Mouse (Mus musculus) forebrain, postnatal 0 days (tissue): ENCODE measurements around the gene Aox2. TPM values are rescaled to one million over a fixed set of nuclear protein-coding genes. Genes with fewer than 3 reads are reported as not detected.

ENCODE experiments used
- ATAC-seq: fragments of 200-750 bp; cut with Nextera tagmentation; 2 replicates; pipeline ENCODE4 v1.8.0; 2017; ENCODE audit warnings: mild to moderate bottlenecking, moderate library complexity
- DNase-seq: peaks from one replicate; pipeline ENCODE4 v3.0.0-alpha.2; 2015
- H3K27ac ChIP-seq: fragments of 300-500 bp; sonication (generic); 2 replicates; pipeline ENCODE4 v1.5.1; 2014; ENCODE audit warnings: low read depth, mild to moderate bottlenecking, antibody characterized with exemption, low read length, moderate library complexity, mixed read lengths
- H3K27me3 ChIP-seq: fragments of 300-500 bp; sonication (generic); 2 replicates; pipeline ENCODE4 v1.6.1; 2014; ENCODE audit warnings: mild to moderate bottlenecking, low read length, mixed read lengths; ENCODE audit not compliant: insufficient read depth
- H3K36me3 ChIP-seq: fragments of 300-500 bp; sonication (generic); 2 replicates; pipeline ENCODE4 v1.6.1; 2014; ENCODE audit warnings: mild to moderate bottlenecking, moderate library complexity; ENCODE audit not compliant: insufficient read depth
- H3K4me1 ChIP-seq: fragments of 300-500 bp; sonication (generic); 2 replicates; pipeline ENCODE4 v1.6.1; 2014; ENCODE audit warnings: antibody characterized with exemption; ENCODE audit not compliant: insufficient read depth
- H3K4me2 ChIP-seq: fragments of 300-500 bp; sonication (generic); 2 replicates; pipeline ENCODE4 v1.6.1; 2014; ENCODE audit warnings: low read depth, mild to moderate bottlenecking, moderate library complexity
- H3K4me3 ChIP-seq: fragments of 300-500 bp; sonication (generic); 2 replicates; pipeline ENCODE4 v1.5.1; 2014; ENCODE audit warnings: low read depth, low read length, mixed read lengths
- H3K9ac ChIP-seq: fragments of 300-500 bp; sonication (generic); 2 replicates; pipeline ENCODE4 v1.6.1; 2014; ENCODE audit warnings: mild to moderate bottlenecking
- H3K9me3 ChIP-seq: fragments of 300-500 bp; sonication (generic); 2 replicates; pipeline ENCODE4 v1.6.1; 2016; ENCODE audit warnings: low read length
- CTCF ChIP-seq: sonication (generic); IDR thresholded peaks from 2 replicates; pipeline ENCODE4 v1.5.1; 2016; ENCODE audit warnings: antibody characterized with exemption, control low read depth, low read depth
- WGBS: fragments of 180-500 bp; shearing (Covaris S2); extraction: QIAGEN DNeasy Blood & Tissue Kit; methylation state at CpG from one replicate; pipeline ENCODE4 v1.1.7; 2014; 5-methylcytosine and 5-hydroxymethylcytosine counted together
- polyA plus RNA-seq: library from polyadenylated mRNA; unstranded; fragments of >200 nt; fragmentation: Nextera tagmentation; extraction: Ambion mirVana; gene quantifications from 2 replicates; pipeline ENCODE4 v1.2.1, GENCODE M21; 2015
- total RNA-seq: library from RNA; depleted of rRNA; stranded (reverse); fragments of >200 nt; gene quantifications from 2 replicates; pipeline ENCODE4 v1.2.3, GENCODE M21; 2014

Aox2 gene
- total and polyA plus RNA-seq, 2 experiments from 2014 or later = 0.05 TPM; not detected in 1

GRCm38 (mm10) chr1:58284505-58284904 lies 6.4 kb downstream of the Aox2 start:
- H3K4me2 ChIP-seq = no peak overlapping the region
- H3K27ac ChIP-seq = no peak overlapping the region
- ATAC-seq (no peak), DNase-seq (no peak)
- no peak overlapping the region for H3K4me3 ChIP-seq
- H3K4me1 ChIP-seq = no peaks in the 10 kb centered on the region
- no peaks in the 10 kb centered on the region for H3K27me3 ChIP-seq
- no peaks in the 10 kb centered on the region for H3K36me3 ChIP-seq
- WGBS = 49% methylated on average over 7 of the region's 7 CpGs
- H3K9ac ChIP-seq = no peak overlapping the region
- no peak for TF ChIP-seq CTCF
- H3K9me3 ChIP-seq = no peaks in the 10 kb centered on the region

GRCm38 (mm10) chr1:58288091-58288490 lies 10.0 kb downstream of the Aox2 start:
- Histone ChIP-seq H3K27ac (no peak overlapping the region), H3K4me2 (no peak overlapping the region), H3K27me3 (no peaks in the 10 kb centered on the region), H3K9me3 (no peaks in the 10 kb centered on the region), H3K9ac (no peak overlapping the region), H3K4me1 (peaks cover 6% of the 10 kb centered on the region; the same call in 1 of the 2 replicates), H3K4me3 (no peak overlapping the region), H3K36me3 (no peaks in the 10 kb centered on the region)
- no peak for ATAC-seq
- no peak for TF ChIP-seq CTCF
- DNase-seq = no peak
- 63% methylated on average over 3 of the region's 3 CpGs for WGBS

- no peak overlapping the region for H3K9ac ChIP-seq
- no peak for TF ChIP-seq CTCF
- H3K27ac ChIP-seq = no peak overlapping the region
- H3K36me3 ChIP-seq = no peaks in the 10 kb centered on the region
- DNase-seq = no peak
- H3K9me3 ChIP-seq = no peaks in the 10 kb centered on the region
- H3K4me1 ChIP-seq = peaks cover 6% of the 10 kb centered on the region; the same call in 1 of the 2 replicates
- 24% methylated on average over 16 of the region's 16 CpGs for WGBS
- no peak overlapping the region for H3K4me3 ChIP-seq
- no peak overlapping the region for H3K4me2 ChIP-seq
- no peak for ATAC-seq
- no peaks in the 10 kb centered on the region for H3K27me3 ChIP-seq
Observed at GRCm38 (mm10) chr1:58289863-58290469, 11.8 kb downstream of the Aox2 start.

- WGBS = 48% methylated on average over 13 of the region's 13 CpGs
- Histone ChIP-seq H3K9me3 (no peaks in the 10 kb centered on the region), H3K36me3 (no peaks in the 10 kb centered on the region), H3K27me3 (no peaks in the 10 kb centered on the region), H3K4me3 (no peak overlapping the region), H3K9ac (no peak overlapping the region), H3K27ac (no peak overlapping the region), H3K4me2 (no peak overlapping the region), H3K4me1 (peaks cover 6% of the 10 kb centered on the region; the same call in 1 of the 2 replicates)
- no peak for TF ChIP-seq CTCF
- peak; percentile 53; the same call in 1 of the 2 replicates for ATAC-seq
- peak; percentile 62 for DNase-seq
Observed at GRCm38 (mm10) chr1:58291394-58292300, 13.5 kb downstream of the Aox2 start.

- no peaks in the 10 kb centered on the region for H3K36me3 ChIP-seq
- 86% methylated on average over 5 of the region's 5 CpGs for WGBS
- no peak overlapping the region for H3K27ac ChIP-seq
- no peaks in the 10 kb centered on the region for H3K27me3 ChIP-seq
- ATAC-seq (no peak), DNase-seq (no peak)
- H3K4me3 ChIP-seq = no peak overlapping the region
- H3K9me3 ChIP-seq = no peaks in the 10 kb centered on the region
- H3K9ac ChIP-seq = no peak overlapping the region
- no peak overlapping the region for H3K4me2 ChIP-seq
- TF ChIP-seq CTCF = no peak
- peaks cover 6% of the 10 kb centered on the region; the same call in 1 of the 2 replicates for H3K4me1 ChIP-seq
Observed at GRCm38 (mm10) chr1:58294730-58295129, 16.6 kb downstream of the Aox2 start.

GRCm38 (mm10) chr1:58296278-58296677 lies 18.2 kb downstream of the Aox2 start:
- no peaks in the 10 kb centered on the region for H3K36me3 ChIP-seq
- no peak overlapping the region for H3K9ac ChIP-seq
- 5% methylated on average over 7 of the region's 7 CpGs for WGBS
- H3K4me3 ChIP-seq = no peak overlapping the region
- peak; percentile 86 for TF ChIP-seq CTCF
- no peak overlapping the region for H3K4me2 ChIP-seq
- H3K9me3 ChIP-seq = no peaks in the 10 kb centered on the region
- ATAC-seq (peak; percentile 76), DNase-seq (peak; percentile 81)
- no peaks in the 10 kb centered on the region for H3K27me3 ChIP-seq
- peaks cover 6% of the 10 kb centered on the region; the same call in 1 of the 2 replicates for H3K4me1 ChIP-seq
- H3K27ac ChIP-seq = no peak overlapping the region

GRCm38 (mm10) chr1:58296821-58297220 lies 18.7 kb downstream of the Aox2 start:
- Histone ChIP-seq H3K4me1 (peaks cover 5% of the 10 kb centered on the region; the same call in 1 of the 2 replicates), H3K36me3 (no peaks in the 10 kb centered on the region), H3K4me2 (no peak overlapping the region), H3K27me3 (no peaks in the 10 kb centered on the region), H3K9ac (no peak overlapping the region), H3K27ac (no peak overlapping the region), H3K9me3 (no peaks in the 10 kb centered on the region), H3K4me3 (no peak overlapping the region)
- no peak for DNase-seq
- no peak for TF ChIP-seq CTCF
- no peak for ATAC-seq
- WGBS = 61% methylated on average over 4 of the region's 4 CpGs
